Mouse (Mus musculus) left cerebral cortex, adult 6 months (tissue): ENCODE measurements around the gene Gm4201. TPM values are rescaled to one million over a fixed set of nuclear protein-coding genes. Genes with fewer than 3 reads are reported as not detected.

Experiments used
- long read RNA-seq, 2 experiments: library from polyadenylated mRNA; unstranded; transcript quantifications; one replicate each; pipeline ENCODE4 v2.0.0; 2019 to 2020
- polyA plus RNA-seq: library from polyadenylated mRNA; unstranded; fragments of <200 nt; fragmentation: Nextera tagmentation; gene quantifications from 2 replicates; pipeline ENCODE4 v1.2.3, GENCODE M21; 2021

Gene Gm4201
- not detected in 2 replicates for polyA plus RNA-seq
- long read RNA-seq, experiment 1: 0 reads
- long read RNA-seq, experiment 2: 0 reads

GRCm38 (mm10) chr7:22565243-22565642 is at the start of gene Gm4201:
Gm4201 (minus strand) TSS chr7:22565343.

GRCm38 (mm10) chr7:22588027-22588426 is 22.9 kb upstream of the Gm4201 start, which contains the start of gene Gm4565:
Gm4565 (minus strand) TSS chr7:22588127.

GRCm38 (mm10) chr7:22534787-22535186 is 30.4 kb downstream of the Gm4201 start, which contains the start of gene Gm8677:
Gm8677 (minus strand) TSS chr7:22534887.

GRCm38 (mm10) chr7:22522667-22523066 is 42.5 kb downstream of the Gm4201 start, which contains the start of gene Vmn1r152:
Vmn1r152 (plus strand) TSS chr7:22522967.

Other genes starting within 250 kb of the Gm4201 start
- not detected in 2 replicates for gene Gm4187, start 235.6 kb downstream of the Gm4201 start, polyA plus RNA-seq
- not detected in 2 replicates for gene Gm8660, start 194.3 kb downstream of the Gm4201 start, polyA plus RNA-seq
- gene Vmn1r148, start 151.8 kb downstream of the Gm4201 start, polyA plus RNA-seq: not detected in 2 replicates
- not detected in 2 replicates for gene Vmn1r149, start 127.1 kb downstream of the Gm4201 start, polyA plus RNA-seq
- not detected in 2 replicates for gene Gm10665, start 101.3 kb downstream of the Gm4201 start, polyA plus RNA-seq
- not detected in 2 replicates for gene Vmn1r151, start 65.7 kb downstream of the Gm4201 start, polyA plus RNA-seq
- gene Vmn1r152, start 42.4 kb downstream of the Gm4201 start, polyA plus RNA-seq: not detected in 2 replicates
- not detected in 2 replicates for gene Gm8677, start 30.5 kb downstream of the Gm4201 start, polyA plus RNA-seq
- not detected in 2 replicates for gene Gm4565, start 22.8 kb upstream of the Gm4201 start, polyA plus RNA-seq
- not detected in 2 replicates for gene Vmn1r155, start 92.7 kb upstream of the Gm4201 start, polyA plus RNA-seq
- not detected in 2 replicates for gene Gm8693, start 127.0 kb upstream of the Gm4201 start, polyA plus RNA-seq
- not detected in 2 replicates for gene Gm4567, start 154.4 kb upstream of the Gm4201 start, polyA plus RNA-seq
- gene Vmn1r157, start 196.4 kb upstream of the Gm4201 start, polyA plus RNA-seq: not detected in 2 replicates
- gene Vmn1r158, start 225.4 kb upstream of the Gm4201 start, polyA plus RNA-seq: not detected in 2 replicates